Mouse (Mus musculus) frontal cortex, adult (tissue): Measurements from ENCODE around the gene Soat1.

Experiments
- ATAC-seq: cut with Nextera tagmentation; 2 replicates; pipeline ENCODE4 v1.9.2; 2017; ENCODE audit warnings: mild to moderate bottlenecking, moderate library complexity, mixed read lengths; ENCODE audit not compliant: low TSS enrichment

Gene Soat1

DNA sequence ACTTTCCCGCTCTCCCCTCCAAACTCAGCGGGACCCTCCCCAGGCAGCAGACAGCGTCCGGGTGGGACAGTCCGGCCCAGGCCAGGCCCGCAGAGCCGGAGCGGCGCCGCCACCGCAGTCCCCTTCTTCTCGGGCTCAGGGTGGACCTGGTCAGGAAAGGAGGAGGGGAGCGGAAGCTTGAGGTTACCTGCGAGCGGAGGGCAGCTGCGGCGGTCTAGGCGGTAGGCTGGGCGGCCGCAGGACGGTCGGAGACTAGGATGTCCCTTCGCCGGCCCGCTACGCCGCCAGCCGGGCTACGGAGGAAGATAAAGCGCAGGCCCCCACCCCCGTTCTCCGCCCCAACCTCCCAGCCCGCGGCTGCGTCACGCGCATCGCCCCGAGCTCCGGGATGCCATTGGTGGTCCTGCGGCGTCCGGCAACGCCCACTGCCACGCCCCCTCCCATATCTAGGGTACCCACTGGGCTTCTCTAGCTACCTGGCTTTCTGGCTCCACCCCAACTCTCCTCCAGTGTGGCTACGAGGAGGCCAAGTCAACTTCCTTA lies at the start of gene Soat1:
Gene Soat1, minus strand, starts transcription at position 371 of the 543 bp plus-strand sequence.
- ATAC-seq: peak; percentile 99

DNA sequence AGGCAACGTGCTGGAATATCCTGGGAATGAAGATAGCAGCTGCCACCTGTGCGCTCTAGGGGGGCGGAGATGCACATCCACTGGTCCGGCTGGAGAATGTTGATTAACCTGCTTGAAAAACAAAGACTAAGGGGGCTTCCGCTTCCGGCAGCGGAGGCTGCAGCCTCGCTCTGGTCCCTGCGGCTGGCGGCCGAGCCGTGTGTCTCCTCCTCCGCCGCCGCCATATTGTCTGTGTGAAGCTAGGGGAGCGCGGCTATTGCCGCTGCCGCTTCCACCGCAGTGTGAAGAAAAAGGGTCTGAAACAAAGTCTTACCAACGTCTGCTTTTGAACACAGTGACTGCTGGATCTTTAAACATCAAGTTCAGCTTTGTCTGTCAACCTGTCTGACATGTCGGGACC lies 49.7 kb upstream of the Soat1 start, which contains the start of gene Gm10031:
Gene Gm10031, plus strand, starts transcription at position 171 of the 400 bp plus-strand sequence.
- ATAC-seq: peak; percentile 92

DNA sequence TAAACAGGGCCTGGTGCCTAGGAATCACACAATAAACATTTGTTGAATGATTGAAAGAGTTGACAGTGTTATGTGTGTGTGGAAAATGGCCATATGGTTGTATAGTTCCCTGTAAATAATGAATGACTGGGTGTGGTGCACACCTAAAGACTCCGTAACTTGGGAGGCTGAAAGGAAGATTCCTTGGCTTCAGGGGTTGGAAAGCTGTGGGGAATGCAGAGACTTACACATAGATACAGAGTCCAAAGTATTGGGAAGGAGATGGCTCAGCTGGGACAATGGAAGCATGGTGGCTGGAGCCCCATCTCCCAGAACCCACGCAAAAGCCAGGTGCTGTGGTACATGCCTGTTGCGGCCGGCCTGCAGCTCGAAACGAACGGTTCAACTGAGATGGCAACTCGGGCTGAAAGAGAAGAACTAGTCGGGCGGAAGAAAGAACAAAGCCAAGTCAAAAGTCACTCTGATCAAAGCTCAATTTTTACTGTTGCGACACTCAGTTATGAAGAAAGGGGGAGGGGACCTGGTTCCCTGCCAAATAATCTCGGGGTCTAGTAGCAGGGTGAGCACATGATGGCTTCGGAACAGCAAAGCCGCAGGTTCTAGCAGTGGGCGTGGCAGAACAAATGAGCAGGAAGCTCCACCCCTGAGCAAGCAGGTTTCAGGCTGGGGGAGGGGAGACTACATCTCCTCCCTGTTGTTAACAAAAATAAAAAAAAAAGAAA lies 47.8 kb upstream of the Soat1 start:
- ATAC-seq: no peak

DNA sequence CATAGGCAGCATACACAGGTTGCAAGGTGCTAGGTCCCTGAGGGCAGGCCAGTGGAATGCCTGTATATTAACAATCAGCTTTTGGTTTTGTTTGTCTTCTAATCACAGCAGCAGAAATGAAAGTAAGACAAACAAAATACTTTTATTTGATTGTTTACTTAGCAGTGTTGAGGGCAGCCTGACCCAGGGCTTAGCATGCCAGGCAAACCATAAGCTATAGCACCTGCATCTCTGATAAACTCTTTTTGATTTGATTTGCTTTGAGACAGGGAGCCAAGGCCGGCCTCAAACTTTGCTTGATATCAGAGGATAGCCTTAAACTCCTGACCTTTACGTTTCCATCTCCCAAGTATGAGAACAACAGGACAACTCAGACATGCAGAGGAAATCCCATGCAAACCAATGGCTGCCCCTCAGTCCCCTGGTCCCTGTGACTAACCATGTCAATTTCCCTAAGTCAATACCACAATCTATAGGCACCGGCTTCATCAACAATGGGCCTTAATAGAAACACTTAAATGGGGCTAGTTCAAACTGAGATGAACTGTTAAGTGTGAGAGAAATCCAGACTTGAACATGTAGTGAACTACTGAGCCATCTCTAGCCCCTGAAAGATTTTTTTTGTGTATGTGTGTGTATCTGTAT lies 46.1 kb upstream of the Soat1 start:
- no peak for ATAC-seq

DNA sequence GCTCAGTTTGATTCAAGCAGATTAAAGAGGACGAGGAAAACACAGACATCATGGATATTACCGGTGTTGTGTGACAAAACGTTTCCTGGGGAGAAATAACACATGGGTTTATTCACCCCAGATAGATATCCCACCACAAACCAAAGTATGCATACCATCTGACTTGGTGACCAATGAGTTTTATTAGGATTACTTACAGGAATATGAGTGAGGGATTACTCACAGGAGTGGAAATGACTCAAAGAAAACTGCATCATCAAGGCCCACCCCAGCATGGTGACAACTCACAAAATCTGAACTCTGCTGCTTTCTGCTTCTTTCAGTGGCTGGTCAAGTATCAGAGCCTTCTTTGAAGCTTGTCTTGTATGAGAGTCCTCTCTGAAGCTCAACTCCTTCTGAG lies 33.6 kb upstream of the Soat1 start:
- ATAC-seq: no peak

DNA sequence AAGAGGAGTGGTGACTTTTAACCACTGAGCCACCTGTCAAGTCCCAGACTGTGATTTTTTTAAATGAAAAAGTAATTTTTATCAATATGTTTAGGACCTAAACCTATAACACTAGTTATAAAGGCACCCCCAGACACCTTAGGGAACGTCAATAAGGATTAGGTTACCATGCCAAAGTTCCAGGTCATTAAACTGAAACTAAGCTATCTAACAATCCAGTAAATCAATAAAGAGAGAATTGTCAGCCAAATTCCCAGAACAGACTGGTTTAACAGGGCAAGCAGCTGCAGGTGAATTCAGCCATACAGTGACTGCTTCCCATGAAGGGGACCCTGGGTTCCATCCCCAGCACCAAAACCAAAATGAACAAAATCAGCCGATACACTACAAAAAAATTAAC lies 31.8 kb upstream of the Soat1 start:
- no peak for ATAC-seq

DNA sequence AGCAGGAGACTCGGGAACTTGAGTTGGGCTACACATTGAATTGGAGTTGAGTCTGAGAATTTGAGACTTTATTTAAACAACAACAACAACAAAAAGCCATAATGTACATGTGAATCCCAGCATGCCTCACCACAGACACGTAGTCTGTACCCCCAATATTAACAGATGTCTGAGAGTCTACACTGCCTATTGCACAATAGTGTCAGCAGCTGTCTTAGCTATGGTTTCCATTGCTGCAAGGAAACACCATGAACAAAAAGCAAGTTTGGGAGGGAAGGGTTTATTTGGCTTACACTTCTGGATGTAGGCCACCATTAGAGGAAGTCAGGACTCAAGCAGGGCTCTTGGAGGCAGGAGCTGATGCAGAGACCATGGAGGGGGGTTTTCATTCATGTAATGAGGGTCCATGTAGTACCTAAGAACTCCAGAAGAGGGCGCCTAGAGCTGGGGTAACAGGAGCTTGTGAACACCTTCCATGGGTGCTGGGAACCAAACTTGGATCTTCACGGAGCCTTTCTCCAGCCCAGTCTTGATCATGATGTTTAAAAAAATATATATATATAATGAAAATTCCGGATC lies 30.9 kb upstream of the Soat1 start:
- no peak for ATAC-seq

DNA sequence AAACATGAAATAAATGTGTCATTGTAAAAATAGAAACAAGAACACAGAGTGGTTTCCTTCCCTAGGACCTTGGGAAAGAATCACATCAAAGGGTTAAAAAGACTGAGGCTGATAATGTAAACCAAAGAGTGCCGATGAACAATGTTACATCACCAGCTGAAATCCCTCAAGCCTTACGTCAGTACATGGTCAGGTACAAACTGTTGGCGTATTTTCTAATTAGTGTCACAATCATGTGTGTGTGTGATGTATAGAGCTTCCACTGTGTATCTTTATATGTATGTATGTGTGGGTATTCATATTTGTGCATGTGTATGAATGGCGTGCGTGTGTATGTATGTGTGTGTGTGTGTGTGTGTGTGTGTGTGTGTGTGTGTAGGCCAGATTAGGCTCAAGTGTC lies 22.8 kb upstream of the Soat1 start:
- ATAC-seq: no peak

DNA sequence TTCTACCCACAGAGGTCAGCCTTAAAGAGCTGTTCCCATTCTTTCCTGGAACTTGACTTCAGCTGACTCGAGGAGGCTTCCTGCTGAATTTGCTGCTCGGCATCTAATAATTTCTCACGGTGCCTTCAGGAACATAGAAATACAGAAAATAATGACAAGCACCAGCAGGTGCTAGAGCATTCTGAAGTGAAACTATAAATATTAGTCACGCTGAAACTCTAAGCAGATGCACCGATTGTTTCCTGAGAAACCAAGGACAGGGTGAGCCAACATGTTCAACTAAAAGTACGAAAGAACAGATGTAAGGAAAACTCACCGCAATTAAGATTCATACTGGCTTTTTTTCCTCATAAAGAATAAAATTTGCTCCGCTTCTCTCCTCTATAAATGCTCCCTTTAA lies 20.9 kb upstream of the Soat1 start:
- ATAC-seq: no peak

DNA sequence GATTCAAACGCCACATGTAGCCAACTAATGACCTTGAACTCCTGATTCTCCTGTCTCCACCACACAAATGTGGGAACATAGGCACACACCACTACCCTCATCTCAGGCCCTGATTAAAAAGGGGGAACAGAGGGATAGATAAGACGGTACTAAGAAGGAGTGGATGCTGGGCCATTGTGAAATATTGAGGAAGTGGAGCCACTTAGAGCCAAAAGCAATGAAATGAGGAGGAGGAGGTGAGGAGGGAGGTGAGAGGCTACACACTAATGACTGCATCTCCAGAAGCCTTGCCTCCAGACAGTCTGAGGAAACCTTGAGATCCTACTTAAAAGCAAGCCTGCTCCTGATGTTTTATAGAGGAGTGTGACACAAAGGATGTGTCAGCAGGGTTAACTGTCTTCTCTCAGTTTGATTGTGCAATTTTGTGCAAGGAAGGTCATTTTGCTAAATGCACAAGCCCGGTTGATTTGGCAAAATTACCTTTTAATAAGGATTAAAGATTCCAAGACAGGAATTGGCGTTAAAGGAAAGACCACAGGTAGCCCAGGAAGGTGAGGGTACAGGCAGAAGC lies 17.2 kb upstream of the Soat1 start:
- ATAC-seq: no peak

DNA sequence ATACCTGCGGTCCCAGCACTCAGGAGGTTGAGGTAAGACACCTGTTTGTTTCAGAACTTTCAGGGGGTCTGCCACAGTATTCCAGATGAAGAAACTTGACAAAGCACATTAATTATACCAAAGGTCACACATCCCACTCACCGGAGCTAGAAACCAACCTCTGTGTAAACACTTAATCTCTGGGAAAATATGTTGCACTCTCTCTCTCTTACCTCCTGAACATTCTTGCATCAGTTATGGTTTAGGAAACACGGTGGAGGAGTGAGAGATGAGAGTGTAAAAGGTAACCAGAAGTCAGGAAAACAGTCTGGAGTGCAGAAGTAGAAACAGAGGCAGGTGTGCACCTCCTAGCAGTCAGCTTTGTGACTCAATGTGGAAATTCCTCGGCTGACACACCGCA lies 13.9 kb upstream of the Soat1 start:
- no peak for ATAC-seq

DNA sequence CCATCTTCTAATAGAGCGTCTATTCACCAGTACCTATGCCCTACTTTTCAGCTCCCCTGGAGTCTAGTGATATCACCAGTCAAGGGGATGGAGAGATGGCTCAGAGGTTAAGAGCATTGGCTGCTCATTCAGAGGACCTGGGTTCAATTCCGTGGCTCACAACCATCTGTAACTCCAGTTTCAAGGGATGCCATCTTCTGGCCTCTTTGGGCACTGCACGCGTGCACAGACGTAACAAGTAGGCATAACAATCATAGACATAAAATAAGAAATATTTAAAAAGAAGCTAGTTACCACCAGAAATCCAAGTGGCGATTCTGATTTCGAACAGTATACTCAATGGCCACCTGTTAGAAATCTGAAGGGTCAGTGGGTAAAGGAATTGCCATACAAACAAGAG lies 13.4 kb upstream of the Soat1 start:
- ATAC-seq: no peak

DNA sequence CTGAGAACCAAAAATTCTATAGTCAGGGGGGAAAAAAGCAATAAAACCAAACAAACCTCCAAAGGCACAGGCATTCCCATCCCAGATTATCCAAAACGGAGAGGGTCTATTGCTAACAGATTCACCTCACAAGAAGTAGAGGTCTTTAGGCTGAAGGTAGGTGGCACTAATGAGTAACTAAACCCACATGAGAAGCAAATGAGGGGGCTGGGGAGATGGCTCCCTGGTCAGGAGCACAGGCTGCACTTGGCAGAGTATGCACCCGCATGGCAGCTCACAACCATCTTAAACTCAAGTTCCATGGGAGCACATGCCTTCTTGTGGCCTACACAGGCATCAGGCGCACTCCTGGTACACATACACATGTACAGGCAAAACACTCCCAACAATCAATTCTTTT lies 7.7 kb upstream of the Soat1 start:
- no peak for ATAC-seq

DNA sequence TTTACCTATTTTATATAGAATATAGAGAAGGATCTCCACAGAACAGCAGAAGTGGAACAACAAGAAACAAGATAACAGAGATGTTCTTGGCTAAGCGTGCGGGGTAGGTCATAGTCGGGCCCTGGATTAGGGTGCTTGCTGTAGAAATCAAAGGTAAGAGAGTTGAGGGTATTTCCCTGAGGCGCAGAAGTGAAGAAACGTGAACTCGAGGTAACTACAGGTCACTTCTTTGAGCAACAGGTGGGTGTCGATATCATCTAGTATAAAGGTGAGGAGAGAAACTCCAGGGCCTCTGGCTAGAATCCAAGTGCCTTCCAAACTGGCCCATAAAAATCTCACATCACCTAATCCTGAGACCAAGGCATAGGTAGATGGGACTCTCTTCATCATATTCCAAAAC lies 2.4 kb upstream of the Soat1 start:
- ATAC-seq: no peak

DNA sequence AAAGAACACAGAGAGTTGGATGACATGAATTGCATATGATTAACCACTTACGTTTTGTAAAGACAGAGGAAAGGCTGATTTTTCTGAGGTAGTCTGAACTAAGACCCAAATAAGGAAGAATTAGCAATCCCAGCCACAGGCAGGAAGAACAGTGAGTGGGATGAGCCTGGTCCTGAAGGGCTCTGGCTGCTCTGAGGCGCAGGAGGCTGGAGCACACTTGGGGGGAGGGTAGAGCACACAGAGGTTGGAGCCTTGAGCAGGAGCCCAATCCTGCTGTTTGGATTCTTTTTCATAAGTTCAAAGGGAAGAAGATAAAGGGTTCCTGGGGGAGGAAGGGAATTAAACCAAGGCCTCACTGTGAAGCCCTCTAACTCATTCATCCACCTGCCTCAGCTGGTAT lies 1.9 kb upstream of the Soat1 start:
- no peak for ATAC-seq

DNA sequence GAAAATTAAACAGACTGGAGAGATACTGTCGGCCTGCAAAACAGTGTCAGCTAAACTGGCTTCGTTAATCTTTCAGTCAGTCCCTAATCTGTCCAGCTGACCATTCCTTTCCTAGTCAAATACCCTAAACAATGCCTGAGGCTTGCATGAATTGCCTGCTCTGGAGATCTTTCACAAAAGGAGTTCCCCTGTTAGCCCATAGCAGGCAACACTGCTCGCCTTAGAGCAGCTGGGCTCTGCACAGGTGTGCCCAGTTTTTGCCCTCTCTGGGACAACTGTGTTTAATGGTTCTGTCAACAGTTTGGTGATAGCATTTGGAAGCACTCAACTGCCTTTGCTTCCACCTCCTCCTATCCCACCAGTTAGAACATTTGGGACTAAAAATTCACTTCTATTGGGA lies 723 bp upstream of the Soat1 start:
- ATAC-seq: no peak

DNA sequence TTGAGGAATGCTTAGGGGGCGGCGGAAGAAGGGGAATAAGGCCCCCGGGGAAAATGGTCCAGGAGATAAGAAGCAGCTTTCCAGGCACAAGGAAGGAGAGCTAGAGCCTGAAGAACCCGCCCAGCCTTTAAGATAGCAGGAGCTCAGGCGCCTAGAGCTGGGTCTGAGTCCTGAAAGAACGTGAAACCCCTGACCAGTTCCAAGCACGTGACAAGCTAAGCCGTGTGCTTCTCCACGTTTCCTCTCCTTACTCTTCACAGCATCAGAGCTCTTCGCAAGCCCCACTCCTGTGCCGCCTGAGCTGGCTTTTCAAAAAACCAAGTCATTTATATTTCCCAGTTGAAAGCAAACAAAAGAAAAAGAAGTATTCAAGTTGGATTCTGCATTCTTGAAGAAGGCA lies 1.1 kb downstream of the Soat1 start:
- ATAC-seq: no peak

DNA sequence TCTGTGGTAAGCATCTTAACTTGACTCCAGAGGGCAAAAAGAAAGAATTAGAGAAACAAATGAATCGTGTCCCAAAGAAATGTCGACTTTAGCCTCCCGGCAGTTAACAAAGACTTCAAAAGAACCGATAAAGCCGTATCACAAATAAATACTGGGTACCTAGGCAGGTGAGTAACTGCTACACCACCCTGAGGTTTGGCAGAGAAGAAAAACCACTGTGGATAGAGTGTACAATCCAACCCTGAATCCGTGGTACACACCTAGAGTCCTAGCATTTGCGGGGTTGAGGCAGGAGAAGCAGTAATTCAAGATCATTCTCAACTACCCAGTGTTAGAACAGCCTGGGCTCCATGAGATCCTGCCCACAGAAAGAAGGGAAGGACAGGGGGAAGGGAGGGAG lies 2.2 kb downstream of the Soat1 start:
- ATAC-seq: no peak

DNA sequence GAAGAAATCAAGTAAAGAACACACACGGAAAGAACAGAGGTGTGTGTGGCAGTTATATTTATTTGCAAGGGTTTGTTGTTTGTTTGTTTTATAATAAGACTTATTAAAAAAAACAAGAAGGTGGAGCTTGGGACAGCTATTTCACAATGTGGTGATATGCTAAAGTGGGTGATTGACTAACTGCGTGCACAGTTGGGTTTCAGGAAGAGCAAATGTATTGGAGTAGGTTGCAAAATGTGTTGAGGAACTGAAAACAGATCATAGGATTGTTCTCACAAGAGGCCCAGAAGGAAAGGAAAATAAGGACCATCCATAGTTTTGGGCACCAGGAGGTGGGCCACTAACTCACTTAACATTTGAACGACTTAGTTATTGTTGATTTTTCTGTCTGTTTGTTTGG lies 3.1 kb downstream of the Soat1 start:
- no peak for ATAC-seq

DNA sequence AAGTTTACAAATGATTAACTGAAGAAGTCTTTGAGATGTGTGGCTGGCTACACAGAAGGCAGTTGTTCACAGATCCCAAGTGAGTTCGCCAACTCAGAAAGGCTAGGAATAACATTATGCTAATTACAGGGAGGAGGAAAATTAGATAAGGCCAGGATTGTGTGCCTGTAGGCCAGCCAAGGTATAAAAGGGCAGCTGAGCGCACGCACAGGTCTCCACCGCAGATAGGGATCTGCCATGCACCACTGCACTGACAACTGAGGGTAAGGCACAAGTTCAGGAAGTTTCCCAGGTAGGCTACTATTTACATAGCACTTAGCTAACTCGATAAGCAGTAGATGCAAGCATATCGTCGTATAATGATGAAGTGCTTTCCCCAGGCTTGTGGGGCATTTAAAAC lies 3.6 kb downstream of the Soat1 start:
- no peak for ATAC-seq

DNA sequence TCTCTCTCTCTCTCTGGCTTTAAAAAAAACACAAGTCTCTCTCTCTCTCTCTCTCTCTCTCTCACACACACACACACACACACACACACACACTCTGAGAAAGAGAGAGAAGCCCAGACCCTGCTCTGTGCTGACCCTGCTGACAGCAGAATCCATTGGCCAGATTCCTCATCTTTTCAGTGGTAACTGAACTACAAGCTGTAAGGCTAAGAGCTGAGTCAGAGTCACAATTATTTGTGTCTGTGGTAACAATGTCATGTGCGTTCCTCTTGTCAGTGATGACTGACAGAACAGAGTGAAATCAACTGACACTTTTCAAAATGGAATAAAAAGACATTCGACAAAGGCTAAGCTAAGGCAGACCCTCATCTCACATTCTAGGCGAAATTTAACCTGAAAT lies 5.6 kb downstream of the Soat1 start:
- ATAC-seq: no peak

DNA sequence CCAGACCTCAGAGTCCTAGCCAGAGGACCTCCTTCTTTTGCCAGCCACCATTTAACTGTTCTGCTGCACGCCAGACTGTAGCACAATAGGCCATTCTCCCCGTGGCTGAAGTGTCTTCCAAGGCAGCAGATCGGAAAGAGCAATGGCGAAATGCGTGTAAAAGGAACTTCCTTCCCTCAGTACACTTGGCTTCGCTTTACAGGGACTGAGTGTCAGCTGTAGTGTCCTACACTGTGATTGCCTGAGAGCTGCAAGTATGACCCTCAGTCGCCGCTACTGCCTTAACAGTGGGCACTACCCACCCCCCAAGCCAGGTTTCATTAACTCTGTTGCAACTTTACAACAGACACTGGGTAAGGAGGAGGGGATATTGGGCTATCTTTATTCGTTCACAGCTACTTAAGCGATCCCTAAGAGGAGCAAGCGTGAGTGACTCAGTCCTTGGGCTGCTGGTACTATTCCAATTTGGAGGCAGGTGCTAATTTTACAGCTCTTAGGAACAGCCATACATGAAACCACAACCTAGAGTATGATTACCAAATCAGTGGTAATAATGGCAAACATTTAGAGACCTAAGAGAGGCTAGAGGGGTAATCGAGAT lies 6.4 kb downstream of the Soat1 start:
- peak; percentile 73; the same call in 1 of the 2 replicates for ATAC-seq
